Mouse (Mus musculus) bone marrow, adult 2 months (tissue): Measurements from ENCODE around the gene Atp10a.

Experiments used
- CTCF ChIP-seq: fragments of 200-500 bp; IDR thresholded peaks from 2 replicates; pipeline ENCODE4 v1.5.1; 2011; ENCODE audit warnings: low read length, control low read depth; ENCODE audit not compliant: control insufficient read depth, insufficient read depth
- POLR2A ChIP-seq: fragments of 200-500 bp; IDR thresholded peaks from 2 replicates; pipeline ENCODE4 v1.6.1; 2011; ENCODE audit warnings: low read depth, mild to moderate bottlenecking, control low read depth, low read length, borderline replicate concordance; ENCODE audit not compliant: control insufficient read depth

DNA sequence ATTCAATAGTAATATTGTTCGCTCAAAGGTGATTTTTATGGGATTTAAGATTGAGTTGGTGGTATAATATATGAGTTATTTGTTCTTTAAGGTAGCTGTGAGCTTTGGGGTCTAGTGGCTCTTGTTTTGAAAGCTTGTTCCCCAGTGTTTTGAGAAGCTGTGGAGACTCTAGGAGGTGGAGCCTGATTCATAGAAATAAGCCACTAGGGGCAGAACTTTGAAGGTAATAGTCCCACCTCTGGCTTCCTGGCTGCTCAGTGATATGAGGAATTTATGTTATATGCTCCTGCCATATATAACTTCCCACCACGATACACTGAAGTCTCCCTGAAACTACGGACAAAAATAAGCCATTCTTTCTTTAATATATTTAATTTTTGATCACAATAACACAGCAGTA, 49.2 kb downstream of the Atp10a start:
- TF ChIP-seq CTCF (no peak), POLR2A (no peak)
